Mouse (Mus musculus) heart, adult 2 months (tissue): ENCODE measurements at regions not wholly inside any gene's neighbourhood (a gene's known extent, or its start where the extent isn't known, plus 50 kb on each side); places are given as distances from the start of the nearest gene placed in this dataset.

ENCODE experiments used
- DNase-seq, 2 experiments: peaks; one replicate each; pipeline ENCODE4 v3.0.0; 2021
- H3K27ac ChIP-seq: fragments of 200-600 bp; 2 replicates; pipeline ENCODE4 v1.8.1; 2022
- H3K27me3 ChIP-seq: fragments of 200-500 bp; 2 replicates; pipeline ENCODE4 v1.6.1; 2012; ENCODE audit warnings: mild to moderate bottlenecking, low read length, inconsistent platforms, mixed read lengths; ENCODE audit not compliant: control insufficient read depth, insufficient read depth
- H3K36me3 ChIP-seq: fragments of 200-500 bp; 2 replicates; pipeline ENCODE4 v1.6.1; 2012; ENCODE audit warnings: low read length, inconsistent platforms; ENCODE audit not compliant: control insufficient read depth, insufficient read depth
- H3K4me1 ChIP-seq: fragments of 200-500 bp; 2 replicates; pipeline ENCODE4 v1.6.1; 2011; ENCODE audit warnings: low read length; ENCODE audit not compliant: control insufficient read depth, insufficient read depth
- H3K4me3 ChIP-seq: fragments of 200-600 bp; 2 replicates; pipeline ENCODE4 v1.8.1; 2022
- H3K79me2 ChIP-seq: fragments of 200-500 bp; replicated peaks from 2 replicates; pipeline ENCODE4 v1.6.1; 2012; ENCODE audit warnings: mild to moderate bottlenecking, inconsistent platforms, low read length, moderate library complexity, mixed read lengths; ENCODE audit not compliant: control insufficient read depth, insufficient read depth
- H3K9ac ChIP-seq: fragments of 200-500 bp; 2 replicates; pipeline ENCODE4 v1.6.1; 2012; ENCODE audit warnings: low read depth, mild to moderate bottlenecking, control low read depth, inconsistent platforms, low read length, mixed read lengths
- CTCF ChIP-seq: fragments of 200-600 bp; IDR thresholded peaks from 2 replicates; pipeline ENCODE4 v1.8.1; 2022; ENCODE audit warnings: antibody characterized with exemption, mild to moderate bottlenecking, moderate library complexity
- EP300 ChIP-seq: fragments of 200-500 bp; IDR thresholded peaks from 2 replicates; pipeline ENCODE4 v1.6.1; 2011; ENCODE audit warnings: low read depth, low read length, control low read depth; ENCODE audit not compliant: insufficient read depth
- POLR2A ChIP-seq: fragments of 200-500 bp; IDR thresholded peaks from 2 replicates; pipeline ENCODE4 v1.6.1; 2011; ENCODE audit warnings: mild to moderate bottlenecking, low read depth, low read length, control low read depth; ENCODE audit not compliant: insufficient read depth
- WGBS: fragments of 180-500 bp; shearing (Covaris S2); methylation state at CpG from one replicate; pipeline ENCODE4 v1.1.7; 2018; 5-methylcytosine and 5-hydroxymethylcytosine counted together
- intact Hi-C: fragments of 180-260 bp; cut with DNase I; formaldehyde crosslinking; loops from one replicate; pipeline ENCODE4 v1.15.1; 2025

- Histone ChIP-seq H3K79me2 (no peaks in the 10 kb centered on the region), H3K9ac (no peak overlapping the region), H3K27me3 (no peaks in the 10 kb centered on the region), H3K36me3 (no peaks in the 10 kb centered on the region), H3K27ac (no peak overlapping the region), H3K4me1 (no peaks in the 10 kb centered on the region), H3K4me3 (no peak overlapping the region)
- 37% methylated on average over 2 of the region's 2 CpGs for WGBS
- TF ChIP-seq EP300 = no peak
- no peak for TF ChIP-seq CTCF
- no peak for TF ChIP-seq POLR2A
- intact Hi-C loops = no loop called here
- no peak for DNase-seq
These were observed 1211.6 kb downstream of the Galc start for GRCm38 (mm10) chr12:97047674-97048073.
